Mouse (Mus musculus) layer of hippocampus, adult 9-11 months (tissue): ENCODE measurements at regions not wholly inside any gene's neighbourhood (a gene's known extent, or its start where the extent isn't known, plus 50 kb on each side); places are given as distances from the start of the nearest gene placed in this dataset.

ENCODE experiments used
- DNase-seq: peaks from one replicate; pipeline ENCODE4 v3.0.0; 2022

DNA sequence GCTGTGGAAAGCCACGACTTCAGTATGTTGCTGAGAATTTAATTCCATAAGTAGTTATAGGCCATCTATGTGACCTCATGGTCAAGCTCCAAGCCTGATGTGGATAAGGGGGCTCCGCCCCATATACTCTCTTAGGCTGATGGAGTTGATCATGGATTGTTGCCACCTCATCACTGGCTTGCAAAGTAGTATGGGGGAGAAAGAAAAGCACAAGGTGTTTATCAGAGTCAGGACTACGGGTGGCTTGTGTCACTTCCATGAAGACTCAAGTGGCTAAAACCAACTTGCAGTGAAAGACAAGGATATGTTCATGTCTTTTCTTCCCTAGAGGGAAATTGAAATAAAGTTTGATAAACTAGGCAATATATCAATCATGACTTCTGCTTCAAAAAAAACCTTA lies 102.9 kb upstream of the Fut8 start:
- no peak for DNase-seq

DNA sequence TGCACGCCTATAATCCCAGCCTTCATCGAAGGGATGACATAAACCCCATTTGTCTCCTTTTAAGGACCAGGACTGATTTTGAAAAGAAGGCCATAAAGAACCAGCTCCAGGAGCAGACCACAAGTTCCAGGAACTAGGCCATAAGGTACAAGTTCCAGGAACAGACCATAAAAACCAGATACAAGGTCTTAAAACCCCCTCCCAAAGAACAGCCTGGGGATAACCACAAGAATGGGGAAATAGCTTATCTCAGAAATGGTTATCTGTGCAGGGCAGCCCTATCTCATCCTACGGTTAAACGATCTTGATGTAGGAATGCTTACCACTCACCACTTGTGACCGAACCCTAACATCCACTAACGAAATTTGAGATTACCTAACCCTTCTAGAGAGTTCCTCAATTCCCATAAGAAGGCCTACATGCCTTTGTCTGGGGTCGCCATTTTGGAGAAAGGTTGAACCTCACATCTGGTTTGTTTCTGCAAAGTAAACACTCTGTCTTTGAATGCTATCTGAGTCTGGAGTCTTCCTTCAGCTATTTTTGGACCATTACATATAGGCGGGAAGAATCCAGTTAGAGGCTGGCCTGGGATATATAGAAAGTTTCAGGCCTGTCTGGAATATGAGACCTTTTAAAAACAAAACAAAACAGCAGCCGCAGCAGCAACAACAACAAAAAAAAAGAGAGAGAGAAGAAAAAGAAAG lies 103.5 kb upstream of the Fut8 start:
- no peak for DNase-seq

DNA sequence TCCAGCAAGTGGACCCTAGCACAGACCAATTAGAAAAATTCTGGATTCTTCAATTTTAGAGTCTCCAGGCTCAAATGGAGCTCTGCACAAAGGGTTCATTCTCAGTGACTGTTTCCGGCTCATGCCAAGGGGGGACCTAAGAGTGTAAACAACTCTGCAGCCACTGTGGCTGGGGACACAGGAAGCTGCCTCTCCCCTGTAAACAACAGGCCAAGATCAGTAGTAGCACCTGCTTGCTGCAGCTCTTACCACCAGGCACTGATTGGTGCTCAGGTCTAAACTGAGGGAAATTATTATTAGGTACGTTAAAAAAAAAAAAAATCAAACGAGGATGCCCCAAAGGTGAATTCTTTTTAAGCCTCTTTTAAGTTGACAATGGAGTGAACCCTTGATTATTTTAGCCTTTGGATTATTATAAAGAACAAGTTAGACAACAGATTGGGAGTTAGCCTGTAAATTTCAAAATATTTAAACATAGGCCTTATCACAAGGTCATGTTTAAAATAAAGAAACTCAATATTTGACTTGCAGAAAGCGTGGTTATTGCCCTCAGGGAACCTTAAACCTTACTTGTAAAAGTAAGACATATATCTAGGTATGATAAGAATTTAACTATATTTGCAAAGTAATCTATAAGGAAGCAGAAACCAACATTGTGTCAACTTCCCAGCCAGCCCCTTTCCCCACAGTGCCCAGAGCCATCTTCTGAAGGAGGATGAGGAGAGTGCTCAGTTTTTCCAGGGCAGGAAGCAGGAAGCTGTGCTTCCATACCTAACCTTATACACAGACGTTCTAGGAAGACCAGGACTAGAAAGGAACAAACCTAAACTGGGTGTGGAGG lies 104.2 kb upstream of the Fut8 start:
- DNase-seq: no peak

DNA sequence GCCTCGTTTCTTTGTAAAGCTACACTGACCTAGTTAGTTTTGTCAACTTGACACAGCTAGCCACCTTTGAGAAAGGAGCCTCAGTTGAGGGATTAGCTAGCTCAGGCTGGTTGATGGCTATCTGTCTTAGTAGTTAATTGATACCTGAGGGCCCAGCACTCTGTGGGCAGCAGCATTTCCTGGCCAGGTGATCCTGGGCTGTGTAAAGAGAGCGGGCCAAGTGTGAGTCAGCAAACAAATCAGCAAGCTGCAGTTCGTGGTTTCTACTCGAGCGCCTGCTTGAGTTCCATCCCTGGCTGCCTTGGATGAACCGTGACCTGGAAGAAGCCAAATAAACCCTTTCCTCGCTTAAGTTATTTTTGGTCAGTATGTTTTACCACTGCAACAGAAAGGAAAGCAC lies 106.6 kb upstream of the Fut8 start:
- no peak for DNase-seq

DNA sequence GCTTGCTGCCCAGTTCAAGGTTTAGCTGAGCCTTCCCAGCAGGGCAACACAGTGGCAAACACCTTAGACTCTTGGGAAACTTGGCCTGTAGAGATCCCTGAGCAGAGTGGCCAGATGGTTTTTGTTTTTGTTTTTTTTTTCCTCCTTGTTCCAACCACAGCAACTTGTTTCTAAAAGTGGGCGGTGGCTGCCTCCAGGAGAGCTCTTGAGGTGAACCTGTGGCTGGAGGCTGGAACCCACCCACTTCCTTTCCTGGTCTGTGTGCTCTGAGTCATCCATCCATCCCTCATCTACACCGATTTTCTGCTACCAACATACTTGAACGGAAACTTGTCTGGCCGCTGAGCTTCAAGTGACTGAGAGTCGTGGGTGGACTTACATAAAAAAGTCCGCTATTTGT lies 107.4 kb upstream of the Fut8 start:
- no peak for DNase-seq

DNA sequence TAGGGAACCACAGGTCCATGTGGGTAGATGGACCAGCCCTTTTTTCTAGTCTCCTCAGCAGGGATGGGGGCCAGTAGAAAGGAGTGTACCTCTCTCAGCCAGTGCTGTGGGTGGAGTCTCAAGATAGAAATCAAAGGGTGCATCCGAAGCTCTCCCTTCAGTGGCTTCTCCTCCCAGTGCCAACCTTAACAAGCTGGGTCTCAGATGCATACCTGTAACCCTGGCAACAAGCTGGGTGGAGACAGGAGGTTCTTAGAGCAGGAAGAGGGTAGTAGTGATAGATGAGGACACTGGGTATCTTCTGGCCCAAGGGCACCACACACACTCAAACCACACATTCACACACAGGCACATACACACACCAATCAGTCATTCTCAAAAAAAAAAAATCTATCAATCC lies 113.7 kb upstream of the Fut8 start:
- no peak for DNase-seq

DNA sequence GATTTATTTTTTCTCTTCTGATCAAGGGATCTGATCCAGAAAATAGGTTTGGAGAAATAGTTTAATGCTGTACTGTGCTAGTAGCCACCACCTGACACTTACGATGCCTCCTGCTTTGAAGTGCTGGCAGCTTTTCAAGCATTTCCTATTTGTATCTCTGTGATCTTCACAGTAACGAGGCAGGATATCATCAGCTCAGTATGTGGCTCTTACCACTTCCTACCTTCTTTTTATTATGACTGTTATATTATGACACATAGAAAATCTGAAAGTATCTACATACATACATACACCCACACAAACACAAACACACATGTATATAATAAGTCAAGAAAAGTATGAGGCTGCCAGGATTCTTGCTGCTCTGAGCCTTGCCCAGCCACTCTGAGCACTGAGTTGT lies 124.4 kb upstream of the Fut8 start:
- no peak for DNase-seq

DNA sequence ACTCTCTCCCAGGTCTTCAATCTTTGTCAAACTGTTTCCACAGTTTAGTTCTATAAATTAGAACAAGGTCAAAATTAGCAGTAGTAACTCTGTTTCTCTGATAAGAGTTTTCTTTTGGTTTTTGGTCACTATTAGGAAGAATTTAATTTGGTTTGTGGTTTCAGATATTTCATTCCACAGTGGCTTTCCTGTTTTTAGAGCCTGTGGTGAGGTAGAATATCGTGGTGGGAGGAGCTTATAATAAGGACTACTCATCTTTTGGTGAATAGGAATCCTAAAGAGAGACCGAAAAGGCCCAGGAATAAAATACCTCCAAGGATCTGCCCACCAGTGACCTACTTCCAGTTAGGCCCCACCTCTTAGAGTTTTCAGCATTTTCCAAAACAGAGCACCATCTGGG lies 125.8 kb upstream of the Fut8 start:
- DNase-seq: no peak

DNA sequence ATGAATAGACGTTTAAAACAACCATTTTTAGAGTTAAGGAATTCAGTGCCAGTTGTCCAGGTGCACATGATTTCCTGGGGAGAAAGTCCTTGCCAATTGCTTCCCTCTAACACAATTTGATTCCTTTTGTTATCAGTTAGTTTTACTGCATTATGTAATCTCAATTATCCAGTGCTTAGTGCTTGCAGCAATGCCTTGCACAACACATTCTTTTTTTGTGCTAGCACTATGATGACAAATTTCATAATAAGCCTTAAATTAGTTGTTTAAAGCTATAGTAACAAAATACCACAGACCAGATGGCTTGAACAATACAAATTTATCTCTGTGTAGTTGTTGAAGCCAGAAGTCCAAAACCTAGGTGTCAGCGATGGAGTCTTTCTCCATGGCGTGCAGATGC lies 130.7 kb upstream of the Fut8 start:
- peak; percentile 34 for DNase-seq

DNA sequence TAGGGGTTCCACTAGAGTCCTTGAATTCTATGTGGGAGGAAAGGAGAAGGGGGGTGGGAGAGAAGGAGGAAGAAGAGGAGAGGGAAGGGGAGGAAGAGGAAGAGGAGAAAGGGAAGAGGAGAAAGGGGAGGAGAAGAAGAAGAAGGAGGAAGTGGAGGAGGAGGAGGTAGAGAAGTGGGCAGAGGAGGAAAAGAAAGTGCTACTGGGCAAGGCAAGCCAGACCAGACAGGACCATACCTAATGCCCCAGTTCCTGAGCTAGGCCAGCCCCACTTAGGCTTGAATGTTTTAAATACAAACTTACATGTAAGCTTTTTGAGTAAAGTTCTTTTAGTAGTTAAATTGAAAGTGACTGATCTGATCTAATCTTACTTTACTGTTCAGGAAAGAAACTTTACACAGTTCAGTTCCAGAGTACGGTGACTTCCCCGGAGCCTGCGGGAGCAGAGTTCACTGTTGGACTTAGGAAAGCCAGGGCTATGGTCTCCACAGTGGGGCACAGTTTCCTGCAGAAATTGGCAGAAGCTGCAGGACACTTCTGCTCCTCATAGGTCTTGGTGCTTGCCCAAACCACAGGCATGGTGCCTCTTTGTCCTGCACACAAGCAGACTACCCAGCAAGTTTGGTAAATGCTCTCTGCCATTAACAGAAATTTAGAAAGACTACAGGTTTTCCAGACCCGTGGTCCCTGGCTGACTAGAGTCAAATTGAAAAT lies 131.9 kb upstream of the Fut8 start:
- DNase-seq: no peak

DNA sequence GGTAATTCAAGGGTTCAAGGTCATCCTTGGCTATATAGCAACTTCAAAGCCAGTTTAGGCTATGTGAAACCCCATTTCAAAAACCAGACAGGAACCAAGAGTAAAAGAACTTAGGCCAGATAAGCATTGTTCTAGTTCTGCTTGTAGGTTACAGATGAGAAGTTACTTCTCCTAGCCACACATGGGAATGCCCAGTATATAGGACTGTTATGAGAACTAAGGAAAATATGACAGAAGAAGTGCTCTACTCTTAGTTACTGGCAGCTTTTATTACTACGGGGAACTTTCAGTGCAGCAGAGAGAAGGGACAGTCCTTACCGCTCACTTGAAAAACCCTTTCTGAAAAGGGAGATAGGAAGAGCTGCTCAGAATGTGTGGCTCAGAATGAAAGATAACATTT lies 137.4 kb upstream of the Fut8 start:
- DNase-seq: no peak

DNA sequence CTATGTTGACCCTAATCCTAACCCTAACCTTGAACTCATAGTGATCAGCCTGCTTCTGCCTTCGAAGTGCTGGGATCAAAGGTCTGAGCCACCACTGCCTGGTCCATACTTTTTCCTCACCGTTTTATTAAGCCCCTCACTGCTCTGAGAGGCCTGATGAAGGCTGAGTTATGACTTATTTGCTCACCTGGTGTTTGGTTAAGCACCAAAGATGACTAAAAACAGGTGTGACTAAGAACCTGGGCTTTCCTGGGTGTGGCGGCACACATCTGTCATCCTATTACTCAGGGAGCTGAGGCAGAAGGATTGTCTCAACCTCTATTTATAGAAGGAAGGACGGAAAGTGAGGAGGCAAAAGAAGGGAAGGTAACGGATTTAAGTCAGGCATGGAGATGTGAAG lies 137.5 kb upstream of the Max start:
- no peak for DNase-seq

DNA sequence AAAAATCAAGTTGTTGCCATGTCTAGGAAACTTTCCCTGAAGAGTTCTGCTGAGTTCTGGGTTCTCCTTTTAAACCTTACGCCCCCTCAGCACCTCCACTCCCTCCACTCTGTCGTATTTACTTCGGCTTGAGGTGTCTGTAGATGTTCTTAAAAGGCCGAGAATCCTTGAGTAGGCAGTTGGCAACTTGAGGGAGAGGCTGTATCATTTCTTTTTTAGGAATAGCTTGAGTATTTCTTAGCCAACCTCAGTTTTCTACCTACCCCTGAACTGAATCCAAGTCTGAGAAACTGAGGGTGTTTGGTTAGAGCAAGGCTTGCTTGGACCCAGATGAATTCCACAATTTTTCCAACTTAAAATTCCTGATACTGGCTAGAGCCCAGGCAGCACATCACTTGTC lies 136.8 kb upstream of the Max start:
- DNase-seq: peak; percentile 8

DNA sequence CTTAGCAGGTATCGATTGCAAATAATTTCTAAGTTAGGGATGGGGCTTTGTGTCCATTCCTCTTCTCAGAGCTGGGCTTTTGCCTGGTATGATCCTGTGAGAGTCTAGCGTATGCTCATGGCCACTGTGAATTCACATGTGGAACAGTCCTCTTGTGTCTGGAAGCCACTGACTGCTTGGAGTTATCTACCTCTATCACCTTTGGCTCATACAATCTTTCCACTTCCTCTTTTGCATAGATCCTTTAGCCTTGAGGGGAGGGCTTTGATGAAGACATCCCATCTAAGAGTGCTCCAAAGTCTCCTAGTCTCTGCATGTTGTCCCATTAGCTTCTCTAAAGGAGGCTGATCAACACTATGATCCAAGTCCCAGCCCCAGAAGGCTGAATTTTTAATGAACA lies 135.8 kb upstream of the Max start:
- DNase-seq: no peak

DNA sequence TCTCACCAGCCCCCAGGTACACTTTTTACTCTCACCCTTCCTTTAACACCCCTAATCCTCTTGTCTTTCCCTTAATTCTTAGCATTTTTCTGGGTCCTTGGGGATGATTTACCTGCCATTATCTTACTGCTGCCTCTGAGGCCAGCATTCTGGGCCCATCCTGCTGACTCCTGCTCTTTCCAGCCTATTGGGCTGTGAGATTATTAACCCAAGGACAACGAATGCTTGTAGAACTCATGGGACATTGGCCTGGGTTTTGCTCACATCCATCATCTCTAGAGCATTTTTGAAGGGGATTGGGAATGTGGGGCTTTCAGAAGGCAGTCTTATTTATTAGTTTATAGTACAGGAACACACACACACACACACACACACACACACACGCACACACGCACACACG lies 134.5 kb upstream of the Max start:
- DNase-seq: no peak

DNA sequence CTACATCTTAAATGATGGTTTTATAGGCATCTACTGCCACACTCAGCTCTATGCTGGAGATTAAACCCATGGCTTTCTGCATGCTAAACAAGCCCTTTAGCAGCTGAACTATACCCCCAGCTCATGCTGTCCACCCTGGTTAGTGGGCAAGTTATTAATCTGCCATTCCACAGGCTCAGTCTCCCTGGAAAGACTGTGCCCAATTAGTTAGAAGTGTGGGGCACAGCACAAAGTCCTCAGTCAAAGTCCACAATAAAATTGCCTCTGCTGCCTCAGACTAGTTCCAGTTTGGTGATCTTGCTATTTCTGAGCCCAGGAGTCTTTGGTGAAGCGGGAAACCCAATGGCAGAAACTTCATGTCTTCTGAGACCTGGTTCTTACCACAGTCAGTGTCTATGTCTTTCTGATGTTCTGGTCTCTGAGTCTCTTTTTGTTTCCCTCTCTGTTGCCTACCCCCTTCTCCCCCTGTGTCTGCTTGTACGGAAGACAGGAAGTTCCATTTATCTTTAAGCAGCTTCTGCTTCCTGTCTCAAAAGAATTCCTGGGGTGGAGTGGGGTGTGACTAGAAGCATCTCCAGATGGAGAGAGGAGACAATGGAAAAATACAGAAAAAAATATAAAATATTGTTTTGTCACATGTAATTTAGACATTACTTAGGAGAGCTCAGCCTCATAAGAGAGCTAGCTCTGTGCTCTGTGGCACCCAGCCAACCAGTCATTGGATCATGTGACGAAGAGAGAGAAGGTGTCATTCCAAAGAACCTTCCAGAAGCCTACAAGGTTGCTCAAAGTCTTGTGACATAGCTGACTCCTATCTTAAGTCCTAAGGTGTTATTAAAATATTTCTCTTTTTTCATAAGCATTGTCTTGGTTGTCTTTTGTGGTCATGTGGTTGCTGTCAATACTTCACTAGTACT lies 133.3 kb upstream of the Max start:
- DNase-seq: no peak

DNA sequence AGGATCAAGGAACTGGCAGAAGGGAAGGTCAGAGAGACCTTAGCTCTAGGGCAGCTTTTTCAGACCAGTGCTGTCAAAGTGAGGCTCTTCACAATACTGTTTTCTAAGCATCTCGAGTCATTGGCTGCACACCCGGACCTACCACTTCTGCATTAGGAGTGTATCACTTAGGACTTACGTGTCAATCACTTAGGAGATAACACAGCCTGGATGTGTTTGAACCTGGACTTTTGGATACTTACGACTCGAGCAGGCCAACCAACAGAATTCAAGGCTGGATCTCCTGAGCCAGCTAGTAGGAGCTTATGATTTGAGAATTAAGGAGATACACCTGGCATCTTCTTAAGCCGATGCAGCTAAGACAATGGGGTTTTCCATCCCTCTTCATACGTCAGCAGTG lies 132.2 kb upstream of the Max start:
- DNase-seq: no peak

DNA sequence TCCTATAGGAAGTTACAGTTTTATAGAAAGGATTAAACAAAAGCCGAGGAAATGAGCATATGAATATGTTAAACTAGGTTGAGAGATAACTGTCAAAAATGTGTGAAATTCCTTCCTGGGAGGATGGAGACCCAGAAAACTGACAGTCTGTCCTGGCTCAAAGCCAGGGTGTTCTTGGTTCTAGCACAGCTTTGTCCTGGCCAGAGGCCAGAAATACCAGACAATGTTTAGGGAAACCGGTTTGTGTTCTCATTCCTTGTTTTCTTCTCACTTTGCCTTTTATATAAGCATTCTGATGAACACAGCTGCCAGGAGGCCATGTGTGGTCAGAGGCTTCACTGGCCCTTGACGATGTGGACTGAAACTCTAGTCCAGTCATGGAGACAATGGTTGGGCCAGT lies 130.7 kb upstream of the Max start:
- DNase-seq: peak; percentile 63

DNA sequence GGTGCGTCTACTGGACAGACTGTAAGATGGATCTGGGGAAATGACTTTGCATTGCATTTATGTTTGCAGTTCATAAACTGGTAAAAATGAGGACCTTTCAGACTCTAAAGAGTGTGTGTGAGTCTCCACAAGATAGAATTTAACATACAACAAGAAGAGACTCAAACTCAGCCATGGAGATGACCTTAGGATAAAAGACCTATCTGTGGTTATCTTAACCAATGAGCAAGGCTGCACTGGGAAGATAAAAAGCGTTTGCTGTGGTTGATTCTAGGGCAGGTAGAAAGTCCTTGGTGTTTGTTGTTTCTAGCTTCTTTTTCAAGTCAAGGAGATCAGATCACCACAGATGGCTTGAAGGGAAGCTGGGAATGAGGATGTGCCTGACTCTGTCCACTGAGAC lies 130.1 kb upstream of the Max start:
- no peak for DNase-seq

DNA sequence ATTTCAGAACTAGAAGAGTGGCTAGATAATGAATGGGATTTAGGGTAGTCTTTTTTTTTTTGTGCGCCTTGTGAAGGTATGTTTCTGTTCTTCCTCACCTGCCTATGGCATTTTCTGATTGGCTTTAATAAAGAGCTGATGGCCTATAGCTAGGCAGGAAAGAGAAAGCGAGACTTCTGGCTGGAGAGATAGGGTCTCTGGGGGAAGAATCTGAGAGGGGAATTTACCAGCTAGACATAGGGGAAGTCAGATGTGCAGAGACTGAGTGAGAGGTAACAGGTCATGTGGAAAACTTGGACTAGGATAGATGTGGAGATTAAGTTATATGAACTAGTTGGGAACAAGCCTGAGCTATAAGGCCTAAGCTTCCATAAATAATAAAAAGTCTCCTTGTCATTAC lies 129.7 kb upstream of the Max start:
- no peak for DNase-seq

DNA sequence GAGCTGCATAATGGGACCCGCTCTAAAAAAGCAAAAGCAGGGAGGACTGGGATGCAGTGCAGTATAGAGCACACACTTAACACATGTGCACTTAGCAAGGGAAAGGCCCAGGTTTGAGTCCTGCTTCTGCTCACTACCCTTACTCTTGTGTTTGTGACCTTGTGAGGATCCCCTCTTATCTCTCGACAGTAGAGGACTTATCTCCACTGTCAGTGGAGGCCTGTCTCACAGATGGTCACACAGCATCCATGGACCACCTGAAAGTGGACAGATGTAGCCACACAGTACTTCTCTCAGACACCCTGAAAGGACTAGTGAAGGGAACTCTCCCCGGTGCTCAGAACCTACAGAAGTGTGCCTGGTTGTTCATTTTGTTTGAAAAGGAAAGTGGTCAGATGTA lies 128.5 kb upstream of the Max start:
- no peak for DNase-seq

DNA sequence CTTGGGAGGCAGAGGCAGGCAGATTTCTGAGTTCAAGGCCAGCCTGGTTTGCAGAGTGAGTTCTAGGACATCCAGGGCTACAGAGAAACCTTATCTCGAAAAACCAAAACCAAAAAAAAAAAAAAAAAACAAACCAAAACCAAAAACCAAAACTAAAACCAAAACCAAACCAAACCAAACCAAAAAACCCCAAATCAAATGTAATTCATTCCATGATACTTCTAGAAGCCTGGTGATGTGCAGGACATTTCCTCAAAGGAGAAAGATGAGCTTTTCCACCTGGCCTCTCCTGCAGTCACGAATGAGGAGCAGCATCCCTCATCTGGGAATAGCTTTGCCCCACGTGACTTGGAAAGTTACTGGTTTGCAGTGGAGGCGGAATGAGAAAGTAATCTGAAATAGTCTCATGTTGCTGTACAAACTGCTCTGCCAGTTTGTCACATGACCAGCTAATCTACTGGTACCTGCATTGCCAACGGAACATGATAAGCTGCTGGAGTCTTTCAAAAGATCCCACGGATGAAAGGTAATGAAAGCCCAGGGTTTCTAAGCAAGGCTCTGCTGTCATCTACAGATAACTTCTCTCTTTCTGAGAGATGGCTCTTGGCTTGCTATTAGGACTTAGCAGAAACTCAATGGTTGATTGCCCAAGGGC lies 127.8 kb upstream of the Max start:
- peak; percentile 6 for DNase-seq
